Mouse (Mus musculus) midbrain, embryonic 14.5 days (tissue): ENCODE results near the gene Olfr1416. TPM values are rescaled to one million over a fixed set of nuclear protein-coding genes. Genes with fewer than 3 reads are reported as not detected.
"Not testable (repeated sequence)": the region's sequence is repeated elsewhere in the genome, so short reads cannot be mapped to it uniquely, and the experiment has no call there.

Source experiments
- ATAC-seq: fragments of 200-750 bp; cut with Nextera tagmentation; 2 replicates; pipeline ENCODE4 v1.8.0; 2017; ENCODE audit warnings: moderate number of reproducible peaks, moderate library complexity; ENCODE audit not compliant: low FRiP score, low TSS enrichment
- DNase-seq: peaks from one replicate; pipeline ENCODE4 v3.0.0-alpha.2; 2015
- H3K27ac ChIP-seq: fragments of 300-500 bp; sonication (generic); replicated peaks from 2 replicates; pipeline ENCODE4 v1.5.1; 2014; ENCODE audit warnings: mild to moderate bottlenecking, low read depth, low read length, moderate library complexity
- H3K27me3 ChIP-seq: fragments of 300-500 bp; sonication (generic); 2 replicates; pipeline ENCODE4 v1.6.1; 2014; ENCODE audit warnings: low read length, control low read depth, mixed read lengths; ENCODE audit not compliant: control insufficient read depth, insufficient read depth
- H3K36me3 ChIP-seq: fragments of 300-500 bp; sonication (generic); 2 replicates; pipeline ENCODE4 v1.6.1; 2014; ENCODE audit warnings: low read length, control low read depth; ENCODE audit not compliant: control insufficient read depth, insufficient read depth
- H3K4me1 ChIP-seq: fragments of 300-500 bp; sonication (generic); 2 replicates; pipeline ENCODE4 v1.6.1; 2014; ENCODE audit warnings: mild to moderate bottlenecking, antibody characterized with exemption, low read length, control low read depth; ENCODE audit not compliant: control insufficient read depth, insufficient read depth
- H3K4me2 ChIP-seq: fragments of 300-500 bp; sonication (generic); 2 replicates; pipeline ENCODE4 v1.6.1; 2014; ENCODE audit warnings: mild to moderate bottlenecking, low read length, moderate library complexity
- H3K4me3 ChIP-seq: fragments of 300-500 bp; sonication (generic); replicated peaks from 2 replicates; pipeline ENCODE4 v1.5.1; 2014; ENCODE audit warnings: low read depth, low read length
- H3K9ac ChIP-seq: fragments of 300-500 bp; sonication (generic); replicated peaks from 2 replicates; pipeline ENCODE4 v1.6.1; 2014; ENCODE audit warnings: mild to moderate bottlenecking, low read length, moderate library complexity
- H3K9me3 ChIP-seq: fragments of 300-500 bp; sonication (generic); 2 replicates; pipeline ENCODE4 v1.6.1; 2016; ENCODE audit warnings: low read length, control low read depth, mixed read lengths; ENCODE audit not compliant: control insufficient read depth
- WGBS: fragments of 180-500 bp; shearing (Covaris S2); extraction: QIAGEN DNeasy Blood & Tissue Kit; methylation state at CpG from one replicate; pipeline ENCODE4 v1.1.7; 2014; 5-methylcytosine and 5-hydroxymethylcytosine counted together
- polyA plus RNA-seq: library from polyadenylated mRNA; unstranded; fragments of >200 nt; fragmentation: Nextera tagmentation; extraction: Ambion mirVana; gene quantifications from 2 replicates; pipeline ENCODE4 v1.2.1, GENCODE M21; 2014

The Olfr1416 gene
- polyA plus RNA-seq: not detected in 2 replicates

- Histone ChIP-seq H3K9me3 (peaks cover 5% of the 10 kb centered on the region; the same call in 1 of the 2 replicates), H3K9ac (no peak within 1 kb of the TSS)
Observed at GRCm38 (mm10) chr1:92485013-92485412, at the start of gene Olfr1416. Olfr1416 (minus strand) TSS chr1:92485113.

GRCm38 (mm10) chr1:92523764-92524163 is 38.9 kb upstream of the Olfr1416 start:
- Histone ChIP-seq H3K27me3 (no peaks in the 10 kb centered on the region), H3K4me2 (no peak overlapping the region), H3K9me3 (no peaks in the 10 kb centered on the region), H3K4me1 (no peaks in the 10 kb centered on the region), H3K9ac (no peak overlapping the region), H3K4me3 (no peak overlapping the region), H3K36me3 (no peaks in the 10 kb centered on the region), H3K27ac (no peak overlapping the region)
- ATAC-seq (no peak), DNase-seq (no peak)
- WGBS: 86% methylated on average over 3 of the region's 3 CpGs

More at GRCm38 (mm10) chr1:92485013-92485412, at the start of gene Olfr1416:
- H3K4me2 ChIP-seq: no peak within 1 kb of the TSS
- DNase-seq (no peak), ATAC-seq (no peak)
- H3K27me3 ChIP-seq: no peaks in the 10 kb centered on the region
- no peaks in the 10 kb centered on the region for H3K4me1 ChIP-seq
- H3K27ac ChIP-seq: no peak within 1 kb of the TSS
- H3K36me3 ChIP-seq: no peaks in the 10 kb centered on the region
- no peak within 1 kb of the TSS for H3K4me3 ChIP-seq

GRCm38 (mm10) chr1:92521376-92521775 is 36.5 kb upstream of the Olfr1416 start:
- H3K4me3 ChIP-seq: no peak overlapping the region
- H3K4me2 ChIP-seq: 0 out of 2 replicates have a peak overlapping the region, but pooled peaks have one; percentile 15
- H3K36me3 ChIP-seq: no peaks in the 10 kb centered on the region
- 21% methylated on average over 10 of the region's 10 CpGs for WGBS
- DNase-seq: peak; percentile 86
- no peak for ATAC-seq
- no peak overlapping the region for H3K27ac ChIP-seq
- no peak overlapping the region for H3K9ac ChIP-seq
- H3K9me3 ChIP-seq: no peaks in the 10 kb centered on the region
- H3K27me3 ChIP-seq: no peaks in the 10 kb centered on the region
- H3K4me1 ChIP-seq: no peaks in the 10 kb centered on the region

GRCm38 (mm10) chr1:92519046-92519445 is 34.1 kb upstream of the Olfr1416 start:
- no peaks in the 10 kb centered on the region for H3K9me3 ChIP-seq
- no peak overlapping the region for H3K9ac ChIP-seq
- H3K4me3 ChIP-seq: no peak overlapping the region
- H3K4me2 ChIP-seq: no peak overlapping the region
- ATAC-seq: no peak
- H3K27ac ChIP-seq: no peak overlapping the region
- no peak for DNase-seq
- no peaks in the 10 kb centered on the region for H3K36me3 ChIP-seq
- no peaks in the 10 kb centered on the region for H3K4me1 ChIP-seq
- WGBS: 87% methylated on average over 6 of the region's 6 CpGs
- H3K27me3 ChIP-seq: no peaks in the 10 kb centered on the region

GRCm38 (mm10) chr1:92518561-92518960 is 33.6 kb upstream of the Olfr1416 start, which contains the start of gene Olfr1414:
Olfr1414 (minus strand) TSS chr1:92518661.
- Histone ChIP-seq H3K4me2 (no peak within 1 kb of the TSS), H3K9me3 (no peaks in the 10 kb centered on the region), H3K27ac (no peak within 1 kb of the TSS), H3K9ac (no peak within 1 kb of the TSS), H3K36me3 (no peaks in the 10 kb centered on the region), H3K4me1 (no peaks in the 10 kb centered on the region), H3K4me3 (no peak within 1 kb of the TSS), H3K27me3 (no peaks in the 10 kb centered on the region)
- WGBS: 83% methylated on average over 3 of the region's 3 CpGs
- ATAC-seq: no peak
- no peak for DNase-seq

- H3K36me3 ChIP-seq: no peaks in the 10 kb centered on the region
- no peak overlapping the region for H3K4me3 ChIP-seq
- ATAC-seq (no peak), DNase-seq (no peak)
- WGBS: 88% methylated on average over 11 of the region's 11 CpGs
- H3K4me2 ChIP-seq: no peak overlapping the region
- no peaks in the 10 kb centered on the region for H3K27me3 ChIP-seq
- H3K4me1 ChIP-seq: no peaks in the 10 kb centered on the region
- no peak overlapping the region for H3K9ac ChIP-seq
- no peaks in the 10 kb centered on the region for H3K9me3 ChIP-seq
- no peak overlapping the region for H3K27ac ChIP-seq
Observed at GRCm38 (mm10) chr1:92515390-92515789, 30.5 kb upstream of the Olfr1416 start.

GRCm38 (mm10) chr1:92511646-92512045 is 26.7 kb upstream of the Olfr1416 start:
- H3K4me2 ChIP-seq, H3K4me1 ChIP-seq, H3K9me3 ChIP-seq, H3K9ac ChIP-seq, ATAC-seq, H3K27ac ChIP-seq, H3K4me3 ChIP-seq, H3K27me3 ChIP-seq, DNase-seq, H3K36me3 ChIP-seq: not testable (repeated sequence)
- WGBS: 81% methylated on average over 5 of the region's 5 CpGs

- Histone ChIP-seq H3K4me1 (no peaks in the 10 kb centered on the region), H3K4me2 (no peak within 1 kb of the TSS), H3K9me3 (no peaks in the 10 kb centered on the region), H3K4me3 (no peak within 1 kb of the TSS), H3K36me3 (no peaks in the 10 kb centered on the region), H3K9ac (no peak within 1 kb of the TSS), H3K27ac (no peak within 1 kb of the TSS), H3K27me3 (no peaks in the 10 kb centered on the region)
- ATAC-seq: no peak
- 84% methylated on average over 2 of the region's 2 CpGs for WGBS
- no peak for DNase-seq
Observed at GRCm38 (mm10) chr1:92496001-92496400, 11.1 kb upstream of the Olfr1416 start, which contains the start of gene Olfr1415. Olfr1415 (minus strand) TSS chr1:92496101.

GRCm38 (mm10) chr1:92474066-92474578 is 10.8 kb downstream of the Olfr1416 start:
- peaks cover 10% of the 10 kb centered on the region for H3K4me1 ChIP-seq
- peak overlapping the region; percentile 92 for H3K9ac ChIP-seq
- ATAC-seq: peak; percentile 59
- peak overlapping the region; percentile 93 for H3K4me2 ChIP-seq
- no peaks in the 10 kb centered on the region for H3K27me3 ChIP-seq
- H3K9me3 ChIP-seq: no peaks in the 10 kb centered on the region
- 0 out of 2 replicates have a peak overlapping the region, but pooled peaks have one; percentile 37 for H3K27ac ChIP-seq
- peak overlapping the region; percentile 96 for H3K4me3 ChIP-seq
- DNase-seq: peak; percentile 44
- WGBS: 7% methylated on average over 10 of the region's 10 CpGs
- peaks cover 19% of the 10 kb centered on the region for H3K36me3 ChIP-seq
